Mouse (Mus musculus) erythroid progenitor cell, adult 5-6 weeks (primary cell): ENCODE measurements around the gene Nadsyn1. TPM values are rescaled to one million over a fixed set of nuclear protein-coding genes. Genes with fewer than 3 reads are reported as not detected.
A peak's percentile ranks its signal among the peaks of the same experiment; 100 is the strongest.

ENCODE experiments used
- ATAC-seq: replicated peaks from 2 replicates; pipeline ENCODE4 v1.8.0; 2016; ENCODE audit warnings: moderate number of reproducible peaks, mild to moderate bottlenecking, moderate TSS enrichment, inconsistent platforms; ENCODE audit not compliant: poor library complexity, low FRiP score, severe bottlenecking
- total RNA-seq, 2 experiments: library from RNA; stranded (forward) in 1 of 2; stranded (reverse) in 1 of 2; fragments of 150-400 nt in 1 of 2; fragments of 186-747, 209-891 nt in 1 of 2; gene quantifications; 2 replicates each; pipeline versions ENCODE4 v1.2.3 to v1.2.4; 2015 to 2017; ENCODE audit warnings: low replicate concordance in 2 of 2

Nadsyn1 gene
- total RNA-seq (2015; ENCODE audit: low replicate concordance) (1.8 TPM in 1 of 2 replicates, not detected in the other), total RNA-seq (2017; ENCODE audit: low replicate concordance) (6.6 and 11.2 TPM in 2 replicates)

DNA sequence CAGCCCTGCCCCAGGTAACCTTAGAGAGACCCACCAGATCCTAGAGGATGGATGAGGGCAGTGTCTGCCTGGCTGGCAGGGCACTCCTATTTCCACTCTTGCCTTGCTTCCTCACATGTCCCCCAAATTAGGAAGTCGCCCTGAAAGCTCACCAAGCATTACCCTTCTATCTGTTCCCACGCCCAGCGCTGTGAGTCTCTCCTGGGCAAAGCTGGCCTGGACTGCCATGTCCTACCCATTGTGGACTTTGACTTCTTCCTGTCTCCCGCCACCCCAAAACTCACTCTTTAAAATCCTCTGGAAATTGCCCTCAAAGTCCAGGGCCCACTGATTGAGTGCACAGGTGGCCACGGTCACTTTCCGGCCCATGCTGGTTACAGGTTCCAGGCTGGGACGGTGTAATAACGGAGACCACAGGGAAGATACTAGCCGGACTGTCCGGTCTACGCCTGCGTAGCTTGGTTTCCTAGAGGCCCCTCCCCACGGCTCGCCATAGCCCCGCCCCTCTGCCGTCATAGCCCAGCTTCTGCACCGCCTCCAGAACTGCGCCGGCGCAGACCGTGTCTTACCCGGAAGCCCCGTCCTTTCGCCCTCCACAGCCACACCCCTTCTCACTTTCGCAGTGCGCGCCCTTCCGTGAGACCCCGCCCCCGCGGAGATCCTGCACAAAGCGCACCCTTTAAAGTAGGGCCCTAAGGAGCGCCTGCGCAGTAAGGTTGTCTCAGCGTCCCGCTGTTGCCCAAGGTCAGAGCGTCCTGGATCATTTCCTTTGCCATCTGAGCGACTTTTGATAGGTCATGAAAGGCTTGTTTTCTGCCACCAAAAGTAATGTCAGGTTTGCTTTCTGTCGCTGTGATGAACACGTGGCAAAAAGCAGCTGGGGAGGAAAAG is at the start of gene Nadsyn1, which contains the start of gene Dhcr7:
Gene Nadsyn1, minus strand, starts transcription at position 475 of the 891 bp plus-strand sequence.
Gene Dhcr7, plus strand, starts transcription at position 771 of the 891 bp plus-strand sequence.
- peak; percentile 97 for ATAC-seq

- ATAC-seq: no peak
Measured at GRCm38 (mm10) chr7:143868874-143869273, 46.2 kb upstream of the Nadsyn1 start.

- ATAC-seq: no peak
Measured at GRCm38 (mm10) chr7:143866538-143866937, 43.9 kb upstream of the Nadsyn1 start, which contains the start of gene Gm498. Gm498 (plus strand) TSS chr7:143866838.

DNA sequence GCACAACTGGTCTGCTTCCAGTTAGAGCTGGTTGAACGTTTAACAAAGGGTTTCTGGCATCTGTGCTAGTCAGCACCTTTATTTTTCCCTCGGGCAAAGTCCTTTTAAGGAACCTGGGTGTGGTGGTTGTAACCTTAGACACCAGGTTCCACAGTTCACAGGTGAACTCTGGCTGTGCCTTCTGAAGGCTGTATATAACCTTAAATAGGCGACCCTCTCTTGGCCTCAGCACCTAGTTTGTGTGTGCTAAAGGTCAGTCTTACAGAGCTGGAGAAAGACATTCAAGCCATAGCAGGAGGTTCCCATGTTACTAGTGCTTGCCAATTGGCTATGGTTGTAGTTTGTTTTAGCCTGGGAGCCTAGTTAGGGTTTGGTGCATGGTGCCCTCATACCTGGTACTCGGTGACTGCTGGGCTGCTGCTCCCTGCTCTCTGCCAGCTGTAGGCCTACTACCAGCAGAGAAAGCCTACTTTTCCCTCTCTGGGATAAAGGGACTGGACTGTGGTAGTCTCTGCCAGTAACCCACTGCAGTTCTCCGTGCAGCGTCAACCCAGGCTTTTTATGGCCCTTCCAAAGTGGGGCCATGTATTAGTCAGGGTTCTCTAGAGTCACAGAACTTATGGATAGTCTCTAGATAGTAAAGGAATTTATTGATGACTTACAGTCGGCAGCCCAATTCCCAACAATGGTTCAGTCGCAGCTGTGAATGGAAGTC is 26.3 kb upstream of the Nadsyn1 start:
- 0 out of 2 replicates have a peak, but pooled peaks have one; percentile 25 for ATAC-seq

- no peak for ATAC-seq
Measured at GRCm38 (mm10) chr7:143848127-143848767, 25.6 kb upstream of the Nadsyn1 start.

DNA sequence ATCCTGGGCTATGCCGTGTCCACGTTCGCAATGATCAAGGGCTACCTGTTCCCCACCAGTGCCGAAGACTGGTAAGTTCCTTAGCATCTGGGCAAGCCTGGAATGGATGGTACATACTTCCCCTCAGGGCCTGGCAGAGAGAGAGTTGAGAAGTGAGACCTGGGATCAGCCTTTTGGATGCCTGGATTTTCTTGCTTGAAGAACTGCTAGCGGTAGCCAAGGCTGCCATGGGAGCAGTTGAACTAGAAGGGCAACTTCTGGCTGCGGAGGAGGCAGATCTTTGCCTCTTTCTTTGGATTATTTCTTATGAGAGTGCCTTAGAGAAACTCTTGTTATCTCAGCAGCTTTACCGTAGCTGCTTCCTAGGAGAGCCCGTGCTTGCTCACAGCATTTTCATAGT is 18.7 kb upstream of the Nadsyn1 start:
- ATAC-seq: no peak

GRCm38 (mm10) chr7:143840121-143840520 is 17.5 kb upstream of the Nadsyn1 start:
- ATAC-seq: no peak

GRCm38 (mm10) chr7:143837705-143838358 is 15.2 kb upstream of the Nadsyn1 start:
- ATAC-seq: no peak

GRCm38 (mm10) chr7:143834972-143835371 is 12.3 kb upstream of the Nadsyn1 start:
- no peak for ATAC-seq

DNA sequence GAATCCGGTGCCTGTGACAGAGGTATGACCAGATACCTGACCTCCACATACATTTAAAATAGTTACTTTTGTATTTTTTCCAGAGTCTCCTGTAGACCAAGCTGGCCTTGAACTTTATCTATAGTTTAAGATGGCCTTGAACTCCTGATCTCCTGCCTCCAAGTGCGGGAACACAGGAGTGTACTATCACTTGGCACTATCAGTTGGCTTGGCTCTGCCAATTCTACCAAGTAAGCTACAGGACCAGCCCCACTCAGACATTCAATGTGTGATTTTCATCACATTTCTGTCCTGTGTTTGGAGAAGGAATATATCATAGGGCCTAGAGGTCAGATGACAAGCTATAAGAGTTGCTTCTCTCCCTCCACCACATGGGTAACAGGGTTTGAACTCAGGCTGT is 11.7 kb upstream of the Nadsyn1 start:
- no peak for ATAC-seq

DNA sequence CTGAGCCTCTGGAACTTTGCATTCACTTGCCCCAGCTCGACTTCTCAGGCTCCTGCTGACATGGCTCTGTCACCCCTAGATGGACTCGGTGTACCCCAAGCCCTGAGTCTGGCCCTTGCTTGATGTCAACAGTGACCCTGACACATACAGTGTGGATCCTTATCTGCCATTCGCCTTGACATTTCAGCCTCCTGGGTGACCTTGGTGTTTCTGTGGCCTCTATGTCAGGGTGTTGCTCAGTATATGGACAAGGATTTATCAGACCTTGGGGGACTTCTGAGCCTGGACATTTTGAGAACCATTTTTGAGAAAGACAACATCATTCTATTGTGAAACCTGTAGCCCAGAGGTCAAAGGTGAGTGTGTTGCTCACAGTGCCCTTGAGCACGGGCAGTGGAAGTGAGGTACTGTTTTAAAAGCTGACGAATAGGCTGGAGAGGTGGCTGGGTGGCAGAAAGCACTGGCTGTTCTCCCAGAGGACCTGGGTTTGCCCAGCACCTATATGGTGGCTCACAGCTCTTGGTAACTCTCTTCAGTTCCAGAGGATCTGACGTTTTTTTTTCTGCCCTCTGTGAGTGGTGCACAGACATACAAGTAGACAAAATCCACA is 11.0 kb upstream of the Nadsyn1 start:
- ATAC-seq: no peak

GRCm38 (mm10) chr7:143832611-143833010 is 10.0 kb upstream of the Nadsyn1 start:
- no peak for ATAC-seq

- ATAC-seq: no peak
Measured at GRCm38 (mm10) chr7:143832196-143832595, 9.5 kb upstream of the Nadsyn1 start.

- no peak; the same call in 1 of the 2 replicates for ATAC-seq
Measured at GRCm38 (mm10) chr7:143830399-143830798, 7.8 kb upstream of the Nadsyn1 start.

GRCm38 (mm10) chr7:143829504-143830331 is 7.1 kb upstream of the Nadsyn1 start:
- ATAC-seq: peak; percentile 98

DNA sequence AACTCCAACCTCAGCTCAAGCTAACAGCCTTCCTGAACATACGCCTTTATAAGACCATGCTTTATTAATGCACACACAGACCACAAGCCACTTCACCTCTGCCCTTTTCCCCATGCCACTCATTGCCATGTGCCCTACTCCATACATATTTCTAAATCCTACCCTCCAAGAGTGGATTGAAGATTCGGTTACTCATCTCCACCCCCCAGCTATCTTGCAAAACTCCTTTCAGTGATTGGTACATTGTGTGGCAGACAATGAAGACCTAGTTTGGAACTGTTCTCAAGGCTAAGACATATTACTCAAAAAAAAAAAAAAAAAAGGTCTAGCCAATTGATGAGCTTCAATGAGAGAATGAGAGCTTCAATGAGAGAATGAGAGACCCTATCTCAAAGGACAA is 4.3 kb upstream of the Nadsyn1 start:
- no peak for ATAC-seq

DNA sequence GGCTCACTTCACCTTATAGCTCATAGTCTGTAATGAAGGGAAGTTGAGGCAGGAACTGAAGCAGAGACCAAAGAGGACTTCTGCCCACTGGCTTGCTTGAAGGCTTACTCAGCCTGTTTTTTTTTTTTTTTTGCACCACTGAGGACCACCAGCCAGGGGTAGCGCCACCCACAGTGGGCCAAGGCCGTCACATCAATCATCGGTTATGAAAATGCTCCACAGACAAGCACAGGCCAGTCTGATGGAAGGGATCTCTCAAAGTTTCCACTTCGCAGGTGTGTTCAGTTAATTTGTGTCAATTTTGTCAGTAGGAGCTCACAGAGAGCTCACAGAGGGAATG is 587 bp upstream of the Nadsyn1 start:
- no peak for ATAC-seq

DNA sequence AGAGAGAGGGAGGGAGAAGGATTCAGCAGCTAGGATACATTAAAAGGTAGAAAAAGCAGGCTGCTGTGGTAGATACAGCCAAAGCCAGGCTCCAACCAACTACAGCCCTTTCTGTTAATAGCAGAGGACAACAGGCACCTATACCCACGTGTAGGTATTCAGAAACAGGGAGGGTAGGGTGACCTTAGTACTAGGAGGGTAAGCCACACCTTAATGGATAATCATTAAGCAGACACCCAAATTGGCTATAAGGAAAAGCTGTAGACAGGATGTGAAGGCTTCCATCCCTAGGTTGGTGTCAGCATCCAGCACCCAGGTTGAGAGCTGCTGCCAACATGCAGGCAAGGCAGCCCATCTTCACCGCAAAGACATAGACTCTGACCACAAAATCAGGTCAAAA is 1.4 kb downstream of the Nadsyn1 start:
- ATAC-seq: no peak
